Mouse (Mus musculus) CH12F3 (cell line): ENCODE results near the gene Mdga1.

Experiments
- in situ Hi-C: fragments of 300-500 bp; cut with MboI; formaldehyde crosslinking; loops from 2 replicates; pipeline ENCODE4 v1.14.3; 2020; ENCODE audit warnings: low sequenced_read_pairs

Gene Mdga1

DNA sequence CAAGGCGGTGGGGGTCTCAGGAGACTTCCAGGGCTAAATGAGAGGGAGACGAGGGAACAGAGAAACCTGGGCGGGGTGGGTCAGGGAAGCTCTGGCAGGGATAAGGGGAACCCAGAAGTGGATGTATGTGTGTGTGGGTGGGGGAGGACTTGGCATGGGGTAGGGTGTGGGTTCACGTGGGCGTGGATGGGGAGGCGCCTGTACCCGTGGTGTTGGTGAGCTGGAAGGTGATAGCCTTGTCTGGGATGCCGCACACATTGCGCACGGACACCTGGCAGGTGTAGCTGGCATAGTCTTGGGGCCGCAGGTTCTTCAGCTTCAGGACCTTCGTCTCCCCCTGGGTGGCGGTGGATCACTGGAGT, 120.5 kb downstream of the Mdga1 start:
- in situ Hi-C loops, result no loop called here

DNA sequence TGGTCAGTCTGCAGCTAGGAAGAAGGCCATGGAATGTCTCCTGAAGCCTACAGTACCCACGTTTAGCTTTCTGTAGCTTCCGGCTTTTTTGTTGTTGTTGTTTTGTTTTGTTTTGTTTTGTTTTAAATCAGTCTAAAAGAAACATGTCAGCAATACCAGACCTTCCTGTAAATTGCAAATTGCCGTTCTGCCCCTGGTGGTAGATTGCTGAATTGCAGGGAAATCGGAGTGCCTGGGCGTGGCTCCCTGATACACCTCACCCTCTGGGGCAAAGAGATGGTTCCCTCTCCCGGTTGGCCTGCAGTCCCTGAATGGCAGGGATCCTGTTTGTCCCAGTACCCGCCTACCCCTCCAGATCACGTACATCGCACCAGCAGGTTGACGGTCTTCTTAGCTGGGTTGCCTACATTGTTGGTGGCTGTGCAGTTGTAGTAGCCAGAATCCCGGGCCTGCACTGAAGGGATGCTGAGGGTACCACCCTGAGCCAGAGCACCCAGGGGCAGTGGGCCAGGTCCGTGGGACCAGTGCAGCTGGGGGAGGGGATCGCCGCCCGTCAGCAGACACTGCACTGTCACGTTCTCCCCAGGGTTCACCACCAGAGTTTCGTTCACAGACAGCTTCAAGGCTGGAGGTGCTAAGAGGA, 121.0 kb downstream of the Mdga1 start:
- in situ Hi-C loops, result no loop called here

DNA sequence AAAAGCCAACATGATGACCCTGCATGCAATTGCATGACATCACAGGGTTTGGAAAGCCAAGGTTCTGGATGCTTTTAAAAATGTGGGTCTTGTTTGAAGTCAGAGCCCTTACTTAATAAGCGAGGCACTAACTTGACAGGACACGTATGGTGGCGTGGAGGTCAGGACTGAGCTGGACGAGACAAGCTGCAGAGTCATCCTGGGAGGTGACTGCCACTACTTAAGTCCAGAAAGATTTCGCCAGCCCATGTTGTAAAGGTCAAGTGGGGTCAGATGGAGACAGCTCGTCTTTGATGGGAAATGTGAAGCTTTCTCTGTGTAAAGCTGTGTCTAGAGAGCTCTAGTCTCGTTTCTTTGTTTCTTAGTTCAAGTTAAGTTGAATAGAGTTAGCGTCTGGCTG, 122.6 kb downstream of the Mdga1 start:
- in situ Hi-C loops, result no loop called here

DNA sequence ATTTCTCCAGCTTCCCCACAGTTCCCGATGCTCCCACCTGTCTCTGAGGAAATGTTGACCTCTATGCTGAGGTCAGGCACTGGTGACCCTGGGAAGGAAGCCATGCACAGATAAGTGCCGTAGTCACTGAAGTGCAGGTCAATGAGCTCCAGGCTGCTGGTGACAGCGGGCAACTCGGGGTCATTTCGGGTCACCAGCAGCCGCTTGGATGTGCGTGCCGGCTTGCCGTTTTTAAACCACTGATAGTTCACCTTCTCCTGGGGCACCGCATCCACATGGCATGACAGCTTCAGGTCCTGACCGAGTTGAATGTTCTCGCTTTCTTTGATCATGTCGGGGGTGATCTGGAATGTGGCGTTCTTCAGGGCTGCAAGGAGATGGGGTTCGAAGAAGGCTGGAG, 123.6 kb downstream of the Mdga1 start:
- in situ Hi-C loops, result no loop called here

DNA sequence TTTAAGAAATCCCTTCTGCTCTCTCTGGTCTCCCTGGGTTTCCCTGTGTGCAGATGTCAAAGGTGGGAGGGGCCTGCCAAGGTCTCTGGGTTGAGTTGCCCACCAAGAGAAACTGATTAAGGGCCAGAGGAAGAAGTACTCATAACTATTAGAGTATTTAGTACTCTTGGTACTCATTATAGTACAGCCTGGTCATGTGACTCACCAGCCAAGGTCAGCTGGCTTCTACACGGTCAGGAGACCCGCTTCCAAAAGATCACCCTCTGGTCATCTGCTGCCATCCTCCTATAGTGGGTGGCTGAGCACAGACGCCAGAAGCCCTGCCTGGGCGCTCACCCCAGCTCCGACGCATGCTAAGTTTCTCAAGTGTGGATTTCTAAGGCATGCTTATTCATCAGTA, 124.9 kb downstream of the Mdga1 start:
- in situ Hi-C loops, result no loop called here

DNA sequence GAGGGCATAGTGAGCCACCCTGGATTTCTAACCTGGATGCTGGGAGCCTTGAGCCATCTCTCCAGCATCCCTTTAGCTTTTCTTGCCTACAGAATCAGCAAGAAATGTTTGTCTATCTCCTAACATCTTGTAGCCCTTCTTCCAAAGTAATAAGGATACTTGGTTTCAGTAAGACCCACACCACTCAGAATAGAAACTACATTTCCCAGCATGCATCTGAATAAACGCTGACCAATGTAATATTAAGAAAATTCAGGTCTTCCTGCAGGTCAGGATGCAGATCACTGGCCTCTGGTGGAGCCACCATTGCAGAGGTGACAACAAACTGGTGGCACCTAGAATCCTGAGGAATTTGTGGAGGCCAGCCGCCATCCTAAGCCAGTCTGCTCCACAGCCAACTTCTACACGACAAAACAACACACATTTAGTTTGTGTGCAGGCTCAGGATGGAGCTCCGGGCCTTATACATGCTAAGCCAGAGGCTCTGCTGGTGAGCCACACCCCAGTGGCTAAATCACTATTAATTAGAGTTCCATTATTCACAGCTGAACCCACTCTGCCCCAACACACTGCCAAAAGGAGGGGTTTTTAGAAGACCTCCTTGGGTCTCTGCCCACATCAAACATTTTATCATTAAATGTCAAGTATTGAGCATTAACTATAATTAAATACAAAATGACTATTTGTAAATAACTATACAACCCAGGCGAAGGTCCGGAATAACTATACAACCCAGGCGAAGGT, 126.3 kb downstream of the Mdga1 start:
- in situ Hi-C loops, result no loop called here

DNA sequence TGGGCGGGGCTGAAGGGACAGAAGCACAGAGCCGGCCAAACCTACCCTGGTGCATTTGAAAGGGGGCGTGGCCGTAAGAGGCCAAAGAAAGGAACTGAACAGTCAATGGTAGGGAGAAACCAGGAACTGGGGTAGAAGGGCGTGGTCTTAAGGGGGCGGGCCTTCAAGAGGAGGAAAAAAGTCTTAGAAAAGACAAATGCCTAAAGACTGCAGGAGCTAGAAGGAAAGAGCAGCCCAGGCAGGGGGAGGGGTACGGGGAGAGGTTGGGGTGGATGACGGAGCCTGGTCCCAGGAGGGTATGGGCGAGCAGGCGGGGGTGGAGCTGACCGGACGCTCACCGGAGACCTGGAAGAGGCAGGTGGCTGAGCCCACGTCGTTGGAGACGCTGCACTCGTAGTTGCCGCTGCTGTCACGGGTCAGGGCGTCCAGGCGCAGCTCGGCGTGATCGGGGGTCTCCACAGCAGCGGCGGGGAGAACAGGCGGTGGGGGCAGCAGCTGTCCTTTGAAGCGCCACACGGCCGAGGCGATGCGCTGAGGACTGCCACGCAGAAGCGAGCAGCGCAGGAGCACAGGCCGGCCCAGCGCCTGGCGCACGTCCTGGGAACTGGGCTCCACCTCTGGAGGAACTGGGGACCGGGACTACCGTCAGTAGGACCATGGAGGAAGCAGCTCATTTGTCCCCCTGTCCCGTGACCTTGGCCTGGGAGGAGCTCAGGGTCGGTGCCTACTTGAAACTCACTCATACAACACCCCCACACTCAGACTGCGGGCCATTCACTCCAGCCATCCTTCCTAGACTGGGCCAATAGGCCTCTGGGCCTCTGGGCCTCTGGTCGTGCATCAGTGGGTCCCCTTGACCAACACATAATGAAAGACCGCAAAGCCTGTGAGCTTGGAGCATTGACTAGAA, 127.9 kb downstream of the Mdga1 start:
- in situ Hi-C loops, result no loop called here

DNA sequence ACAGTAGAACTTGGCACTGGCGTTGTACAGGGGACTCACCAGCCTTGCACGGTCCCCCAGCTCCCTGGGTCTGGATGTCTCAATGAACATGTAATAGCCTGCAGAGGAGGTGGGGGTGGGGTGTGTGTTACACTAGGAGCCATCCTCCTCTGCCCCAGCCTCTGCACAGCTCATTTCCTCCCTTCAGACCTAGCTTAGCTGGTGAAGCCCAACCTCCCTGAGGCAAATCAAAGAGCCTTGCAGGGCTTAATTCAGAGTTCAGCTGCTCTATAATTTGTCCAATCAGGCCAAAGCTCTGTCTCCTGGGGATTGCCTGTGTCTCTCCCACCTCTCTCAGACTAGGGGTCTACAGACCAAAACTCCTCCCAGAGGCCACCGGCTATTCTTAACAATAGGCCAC, 131.9 kb downstream of the Mdga1 start:
- in situ Hi-C loops, result no loop called here

DNA sequence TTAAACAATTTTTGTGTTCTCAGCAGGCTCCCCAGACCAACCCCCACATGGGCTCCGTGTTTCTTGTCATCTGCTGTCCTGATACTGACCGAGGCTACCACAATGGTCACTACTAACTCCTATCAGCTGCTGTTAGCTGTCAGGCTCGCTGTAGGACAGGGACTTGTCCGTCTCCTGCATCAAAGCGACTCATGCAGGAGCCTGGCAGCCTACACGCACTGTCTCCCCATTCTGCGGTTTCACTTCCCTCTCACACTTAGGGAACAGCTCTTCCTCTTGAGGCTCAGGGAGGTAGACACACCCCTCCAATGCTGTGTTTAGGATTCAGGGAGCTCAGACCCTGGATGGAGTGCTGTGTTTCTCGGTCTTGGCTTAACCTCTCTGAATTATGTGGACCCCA, 132.4 kb downstream of the Mdga1 start:
- in situ Hi-C loops, result no loop called here

DNA sequence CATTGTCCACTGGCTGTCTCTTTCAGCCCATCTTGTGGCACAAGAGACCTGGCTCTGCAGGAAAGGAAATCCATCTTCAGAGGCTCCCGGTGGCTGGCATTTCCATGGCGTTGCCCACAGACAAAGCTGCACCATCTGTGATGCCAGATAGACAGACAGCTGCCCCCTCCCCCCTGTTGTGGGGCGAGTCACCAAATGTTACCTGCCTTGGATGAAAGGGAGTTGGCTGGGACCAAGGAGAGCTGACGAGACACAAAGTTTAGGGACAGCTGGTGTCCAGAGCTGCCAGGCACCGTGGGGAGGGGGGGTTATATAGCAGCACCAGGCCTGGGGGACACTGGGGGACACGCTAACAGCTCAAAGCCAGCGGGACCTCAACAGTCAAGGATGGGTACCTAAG, 135.1 kb downstream of the Mdga1 start:
- in situ Hi-C loops, result no loop called here

DNA sequence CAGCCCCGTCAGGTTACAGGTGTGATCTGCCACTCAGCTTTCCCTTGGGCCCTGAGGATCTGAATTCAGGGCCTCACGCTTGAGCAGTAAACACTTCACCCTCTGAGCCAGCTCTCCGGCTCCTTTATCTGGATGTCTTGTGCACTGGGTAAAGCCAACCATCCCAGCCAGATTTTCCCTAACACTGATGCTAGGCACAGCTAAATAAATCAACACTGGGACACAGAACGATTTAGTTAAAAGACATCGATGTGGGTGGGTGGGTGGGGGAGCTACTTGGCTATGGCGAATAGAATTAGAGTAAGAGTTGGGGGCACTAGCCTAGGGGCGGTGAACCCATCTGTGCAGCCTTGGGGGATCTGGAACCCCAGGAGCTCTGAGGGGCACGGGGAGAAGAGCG, 135.6 kb downstream of the Mdga1 start:
- in situ Hi-C loops, result no loop called here

DNA sequence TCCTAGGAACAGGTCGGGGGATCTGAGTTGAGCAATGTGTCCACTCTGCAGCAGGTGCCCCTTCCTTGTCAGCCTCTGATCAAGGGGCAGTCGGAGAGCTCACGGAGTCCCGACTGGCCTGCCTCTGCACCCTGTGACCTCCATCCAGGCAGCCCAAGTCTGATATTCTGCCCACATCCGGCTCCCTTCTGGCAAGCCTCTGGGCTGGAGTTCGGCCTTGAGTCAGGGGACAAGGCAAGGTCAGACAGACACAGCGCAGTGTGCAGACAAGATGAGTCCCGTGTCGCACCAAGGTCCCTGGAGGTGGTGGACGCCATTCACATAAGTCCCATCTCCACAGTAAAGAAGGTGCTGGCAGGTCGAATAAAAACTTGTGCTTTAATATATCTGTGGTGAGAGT, 138.2 kb downstream of the Mdga1 start:
- in situ Hi-C loops, result no loop called here

DNA sequence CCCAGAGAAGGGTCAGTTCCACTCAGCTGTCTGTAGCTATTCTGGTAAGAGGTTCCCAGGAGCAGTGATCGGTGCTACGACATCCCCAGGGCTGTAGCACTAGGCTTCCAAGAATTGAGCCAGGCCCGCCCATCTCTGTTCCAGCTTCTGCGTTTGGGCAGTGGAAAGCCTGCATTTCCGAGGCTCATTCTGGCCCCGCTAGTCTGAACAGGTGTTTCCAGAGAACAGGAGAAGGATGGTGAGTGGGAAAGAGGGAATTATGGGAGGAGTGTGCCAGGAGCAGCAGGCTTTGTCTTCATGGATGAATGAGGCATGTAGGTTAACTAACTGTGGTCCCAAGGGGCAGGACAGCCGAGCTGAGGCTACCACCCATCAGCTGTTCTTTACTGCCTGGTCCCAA, 140.8 kb downstream of the Mdga1 start:
- in situ Hi-C loops, result no loop called here

DNA sequence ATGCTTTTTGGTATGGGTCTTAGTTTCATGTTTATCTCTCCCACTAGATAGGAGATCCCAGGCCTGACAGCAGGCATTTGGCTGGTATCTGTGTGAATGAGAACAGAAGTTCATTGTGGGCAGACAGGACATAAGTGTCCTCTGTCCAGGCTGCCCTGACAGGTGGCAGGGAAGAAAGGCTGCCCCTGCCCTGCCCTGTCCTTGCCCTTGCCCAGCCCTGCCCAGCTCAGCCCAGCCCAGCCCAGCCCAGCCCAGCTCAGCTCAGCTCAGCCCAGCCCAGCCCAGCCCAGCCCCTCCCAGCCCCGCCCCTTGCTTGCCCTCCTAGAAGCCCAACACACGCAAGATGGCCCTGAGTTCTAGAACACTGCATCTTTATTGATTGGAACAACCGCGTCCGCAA, 142.3 kb downstream of the Mdga1 start:
- in situ Hi-C loops, result no loop called here

DNA sequence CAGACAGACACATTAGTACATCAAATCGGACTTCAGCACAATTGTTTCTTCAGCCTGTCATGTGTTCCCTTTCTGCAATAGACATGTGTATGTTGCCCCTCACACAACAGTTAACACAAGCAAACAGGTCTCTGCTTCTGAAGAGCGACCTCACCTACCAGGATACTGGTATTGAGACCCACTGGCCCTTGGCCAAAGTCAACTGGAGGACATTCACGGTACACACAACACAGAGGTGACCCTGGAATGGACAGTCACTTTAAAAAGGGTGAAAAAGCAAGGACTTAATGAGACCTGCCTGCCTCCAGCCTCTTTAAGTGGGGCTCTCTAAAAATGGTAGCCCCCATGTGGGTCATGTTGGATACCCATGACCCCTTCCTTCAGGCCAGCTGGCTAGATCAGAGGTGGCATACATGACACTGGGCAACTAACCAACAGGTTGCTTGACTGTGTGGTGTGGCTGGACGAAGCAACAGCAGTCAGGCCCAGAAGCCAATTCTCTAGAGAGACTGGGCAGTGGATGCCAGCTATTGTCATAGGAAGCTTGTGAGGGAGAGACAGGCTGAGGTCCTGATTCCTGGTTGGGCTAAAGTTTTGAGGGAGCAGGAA, 145.3 kb downstream of the Mdga1 start:
- in situ Hi-C loops, result no loop called here

DNA sequence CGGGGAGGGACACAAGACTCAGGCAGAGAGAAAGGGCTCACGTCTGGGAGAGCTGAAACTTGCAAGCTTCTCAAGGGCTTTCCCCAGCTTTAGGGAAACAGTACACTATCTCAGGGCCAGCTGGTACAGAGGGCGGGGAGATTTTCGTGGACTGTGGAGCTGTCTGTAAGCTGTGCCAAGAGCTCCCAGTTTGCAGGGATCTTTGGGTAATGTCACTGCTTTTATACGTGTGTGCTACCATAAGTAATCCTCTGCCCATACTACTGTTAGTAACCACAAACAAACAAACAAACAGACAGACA, 145.7 kb downstream of the Mdga1 start:
- in situ Hi-C loops, result no loop called here

DNA sequence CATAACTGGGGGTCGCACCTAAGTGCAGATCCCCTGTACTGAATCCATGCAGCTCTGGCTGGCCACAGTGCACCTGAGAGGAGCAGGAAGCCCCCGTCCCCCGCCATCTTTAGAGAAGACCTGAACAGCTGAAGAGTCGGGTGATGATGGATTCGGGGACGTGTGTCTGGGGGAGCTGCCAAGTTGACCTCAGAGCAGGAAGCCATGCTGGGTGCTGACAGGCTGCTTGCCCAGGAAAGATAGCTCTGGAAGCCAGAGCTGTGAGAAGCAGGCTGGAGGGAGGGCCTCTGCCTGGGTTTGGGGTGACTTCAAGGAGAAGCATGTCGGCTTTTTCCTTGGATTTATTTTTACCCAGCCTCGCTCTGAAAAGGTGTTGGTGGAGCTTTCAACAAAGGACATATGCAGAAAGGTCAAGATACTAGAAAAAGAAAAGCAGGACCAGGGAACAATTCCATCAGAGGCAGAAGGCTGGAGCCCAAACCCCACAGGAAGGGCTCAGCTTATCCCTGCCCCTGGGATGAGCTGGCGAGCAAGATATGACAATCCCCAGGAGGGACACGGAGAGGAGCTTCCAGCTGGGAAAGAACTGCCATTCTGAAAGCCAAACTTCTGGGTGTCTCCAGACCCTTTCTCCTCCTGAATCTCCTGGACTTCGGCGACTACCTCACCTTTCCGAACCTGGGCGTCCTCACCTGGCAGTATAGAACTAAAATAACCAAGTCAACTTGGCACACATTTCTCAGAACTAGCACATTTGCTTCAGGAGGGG, 146.3 kb downstream of the Mdga1 start:
- in situ Hi-C loops, result no loop called here

DNA sequence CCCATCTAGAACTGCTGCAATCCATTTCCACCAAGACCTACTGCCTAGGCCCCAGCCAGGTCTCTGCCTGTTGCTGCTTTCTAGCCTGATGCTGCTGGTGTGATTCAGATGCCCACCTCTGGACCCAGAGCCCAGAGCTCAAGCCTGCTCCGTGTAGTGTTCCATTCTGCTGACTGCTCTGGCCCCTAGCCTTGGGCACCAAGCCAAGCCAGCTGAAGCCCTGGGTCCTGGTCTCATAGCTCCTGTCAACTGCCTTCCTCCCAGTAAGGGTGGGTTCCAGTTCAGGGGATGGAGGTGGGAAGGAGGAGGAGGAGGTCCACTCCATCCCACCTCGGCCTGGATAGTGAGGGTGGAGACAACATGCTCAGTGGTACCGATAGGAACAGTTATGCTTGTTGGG, 150.3 kb downstream of the Mdga1 start:
- in situ Hi-C loops, result no loop called here

DNA sequence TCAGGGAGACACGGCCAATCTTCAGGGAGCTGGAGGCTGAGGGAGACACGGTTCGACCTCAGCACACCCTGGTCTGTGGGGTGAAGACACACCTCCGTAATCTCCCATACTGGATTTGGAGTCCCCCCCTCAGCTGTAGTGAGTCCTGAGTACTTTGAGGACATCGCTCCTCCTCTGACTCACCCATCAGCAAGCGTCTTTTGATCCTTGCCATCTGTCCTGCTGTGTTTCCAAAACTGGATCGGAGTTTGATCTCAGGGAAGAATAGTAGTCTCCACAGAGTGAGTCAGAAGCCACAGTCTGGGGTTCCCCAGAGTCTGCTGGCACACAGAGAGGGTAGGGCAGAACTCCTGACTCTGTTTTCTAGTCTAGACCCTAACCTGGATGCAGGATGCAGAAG, 150.9 kb downstream of the Mdga1 start:
- in situ Hi-C loops, result no loop called here

DNA sequence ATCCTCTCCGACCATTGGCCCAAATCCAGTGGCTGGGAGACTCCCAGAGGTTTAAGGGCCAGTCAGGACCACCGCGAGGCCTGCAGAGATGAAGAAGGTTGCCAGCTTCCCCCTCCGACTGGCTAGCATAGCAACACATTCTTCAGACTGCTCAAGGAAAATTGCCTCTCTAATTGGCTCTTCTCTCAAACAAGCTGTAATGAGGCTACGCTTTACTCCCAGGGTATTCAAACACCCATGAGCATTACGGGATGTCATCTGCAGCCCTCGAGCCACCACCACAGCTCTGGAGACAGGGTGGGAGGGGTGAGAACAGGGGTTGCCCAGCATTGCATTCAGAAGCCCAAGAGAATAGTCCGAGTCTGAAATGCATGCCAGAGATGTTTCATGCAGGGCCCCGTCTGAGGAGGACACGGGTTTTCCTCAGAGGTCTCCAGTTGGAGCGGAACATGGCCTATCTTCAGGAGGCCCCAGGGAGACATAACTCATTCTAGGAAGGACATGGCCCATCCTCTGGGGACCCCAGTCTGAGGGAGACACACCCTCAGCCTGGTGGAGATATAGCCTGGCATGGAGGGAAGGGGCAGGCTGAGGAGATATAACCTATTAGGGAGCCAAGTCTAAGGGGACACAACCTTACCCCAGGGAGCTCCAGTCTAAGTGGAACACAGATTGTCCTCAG, 151.5 kb downstream of the Mdga1 start:
- in situ Hi-C loops, result no loop called here
